Mouse (Mus musculus): ENCODE measurements around the gene H2-DMb1.

Gene H2-DMb1

DNA sequence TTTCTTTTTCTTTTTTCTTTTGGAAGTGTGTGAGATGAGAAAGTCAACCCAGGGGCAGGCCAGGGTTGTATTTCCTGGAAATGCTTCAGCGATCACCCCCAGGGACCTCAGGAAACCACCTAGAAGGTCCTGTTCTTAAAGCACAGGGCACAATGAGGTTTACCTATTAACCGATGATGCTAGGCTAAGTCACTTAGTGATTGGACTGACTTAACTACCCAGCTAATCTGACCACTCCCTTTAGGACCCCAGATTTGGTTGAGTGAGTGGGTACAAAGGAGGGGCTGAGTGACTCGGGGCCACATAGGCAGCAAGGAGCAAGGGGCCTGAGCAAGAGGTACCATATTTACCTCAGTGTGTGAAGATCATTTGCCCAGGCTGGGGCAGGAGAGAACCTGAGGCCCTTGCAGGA, 7.9 kb upstream of the H2-DMb1 start:
- no peak for DNase-seq (ENCODE audit: low spot score)

DNA sequence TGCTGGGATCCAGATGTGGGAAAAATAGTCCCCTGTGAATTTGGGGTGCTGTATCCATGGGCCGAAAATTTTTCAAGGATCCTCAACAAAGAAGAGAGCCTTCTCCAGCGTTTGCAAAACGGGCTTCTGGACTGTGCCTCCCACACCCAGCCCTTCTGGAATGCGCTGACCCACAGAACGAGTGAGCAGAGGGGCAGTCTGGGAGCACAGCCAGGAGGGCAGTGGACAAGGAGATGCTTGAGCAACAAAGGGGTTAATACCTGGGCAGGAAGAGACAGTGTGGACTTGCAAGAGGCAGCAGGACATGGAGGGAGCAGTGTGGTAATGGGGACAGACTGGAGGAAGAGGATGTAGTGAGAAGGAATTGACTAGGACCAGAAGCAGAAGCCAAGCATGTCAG, 2.7 kb downstream of the H2-DMb1 start:
- no peak for DNase-seq (ENCODE audit: low spot score)

- no peak for DNase-seq (ENCODE audit: low spot score)
These were observed 11.5 kb downstream of the H2-DMb1 start for GRCm38 (mm10) chr17:34164202-34164895.

- no peak for DNase-seq (ENCODE audit: low spot score)
These were observed 12.3 kb downstream of the H2-DMb1 start for GRCm38 (mm10) chr17:34165033-34165730.

DNA sequence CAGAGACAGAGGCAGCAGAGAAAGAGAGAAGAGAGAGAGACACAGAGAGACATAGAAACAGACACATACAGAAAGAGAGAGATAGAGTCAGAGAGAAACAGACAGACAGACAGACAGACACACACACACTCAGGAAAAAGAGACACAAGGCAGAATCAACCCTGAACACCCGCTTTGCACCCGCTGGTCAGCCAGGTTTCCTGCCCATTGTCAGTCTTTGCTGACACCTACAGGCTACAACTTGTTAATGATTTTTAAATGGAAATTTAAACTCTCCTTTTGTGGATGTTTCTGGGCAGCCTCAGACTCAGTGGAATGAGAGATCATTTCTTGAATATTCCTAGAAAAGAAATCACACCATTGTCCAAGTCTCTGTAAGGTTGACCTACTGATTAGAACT, 16.4 kb downstream of the H2-DMb1 start:
- DNase-seq (ENCODE audit: low spot score), result no peak

GRCm38 (mm10) chr17:34170487-34170876, 17.6 kb downstream of the H2-DMb1 start:
- DNase-seq (ENCODE audit: low spot score), result no peak

- peak; percentile 81 for DNase-seq (ENCODE audit: low spot score)
These were observed 18.1 kb downstream of the H2-DMb1 start for GRCm38 (mm10) chr17:34170877-34171498.

- DNase-seq (ENCODE audit: low spot score), result no peak
These were observed 19.7 kb downstream of the H2-DMb1 start for GRCm38 (mm10) chr17:34172528-34172927.

DNA sequence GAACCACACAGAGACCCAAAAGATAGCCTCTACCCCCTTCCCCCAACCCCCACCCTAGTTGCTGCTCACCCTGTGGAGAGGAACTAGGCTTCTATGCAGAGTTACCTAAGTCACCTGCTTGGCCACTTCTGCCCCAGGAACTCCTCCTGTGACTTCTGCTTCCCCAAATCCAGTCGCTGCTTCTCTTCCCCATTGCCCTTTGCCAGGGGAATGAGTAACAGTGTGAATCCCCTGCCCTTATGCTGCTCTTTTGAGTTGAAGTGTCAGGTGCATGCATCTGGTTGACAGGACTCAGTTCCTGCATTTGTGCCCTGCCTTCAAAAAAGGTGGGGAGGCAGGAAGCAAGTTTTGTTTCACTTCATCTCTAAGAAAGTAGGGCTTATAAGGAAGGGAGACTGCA, 21.2 kb downstream of the H2-DMb1 start:
- DNase-seq (ENCODE audit: low spot score), result no peak

DNA sequence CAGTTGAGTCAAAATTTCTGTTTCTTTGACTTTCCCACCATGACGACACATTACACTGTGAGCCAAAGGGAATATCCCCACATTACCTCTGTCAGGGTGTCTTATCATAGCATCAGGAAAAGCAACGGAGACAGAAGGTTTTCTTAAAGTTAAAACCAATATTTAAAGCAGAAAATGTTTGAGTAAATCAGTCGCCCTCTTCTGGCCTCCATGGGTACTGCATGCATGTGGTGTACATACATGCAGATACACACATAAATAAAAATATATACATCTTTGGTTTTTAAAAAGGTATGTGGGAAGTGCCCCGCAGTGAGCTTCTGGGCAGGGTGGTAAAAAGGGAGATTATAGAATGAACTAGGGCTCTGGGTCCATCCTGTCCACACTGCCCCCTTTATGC, 24.3 kb downstream of the H2-DMb1 start:
- DNase-seq (ENCODE audit: low spot score), result no peak

GRCm38 (mm10) chr17:34179019-34179418, 26.1 kb downstream of the H2-DMb1 start:
- DNase-seq (ENCODE audit: low spot score), result no peak

DNA sequence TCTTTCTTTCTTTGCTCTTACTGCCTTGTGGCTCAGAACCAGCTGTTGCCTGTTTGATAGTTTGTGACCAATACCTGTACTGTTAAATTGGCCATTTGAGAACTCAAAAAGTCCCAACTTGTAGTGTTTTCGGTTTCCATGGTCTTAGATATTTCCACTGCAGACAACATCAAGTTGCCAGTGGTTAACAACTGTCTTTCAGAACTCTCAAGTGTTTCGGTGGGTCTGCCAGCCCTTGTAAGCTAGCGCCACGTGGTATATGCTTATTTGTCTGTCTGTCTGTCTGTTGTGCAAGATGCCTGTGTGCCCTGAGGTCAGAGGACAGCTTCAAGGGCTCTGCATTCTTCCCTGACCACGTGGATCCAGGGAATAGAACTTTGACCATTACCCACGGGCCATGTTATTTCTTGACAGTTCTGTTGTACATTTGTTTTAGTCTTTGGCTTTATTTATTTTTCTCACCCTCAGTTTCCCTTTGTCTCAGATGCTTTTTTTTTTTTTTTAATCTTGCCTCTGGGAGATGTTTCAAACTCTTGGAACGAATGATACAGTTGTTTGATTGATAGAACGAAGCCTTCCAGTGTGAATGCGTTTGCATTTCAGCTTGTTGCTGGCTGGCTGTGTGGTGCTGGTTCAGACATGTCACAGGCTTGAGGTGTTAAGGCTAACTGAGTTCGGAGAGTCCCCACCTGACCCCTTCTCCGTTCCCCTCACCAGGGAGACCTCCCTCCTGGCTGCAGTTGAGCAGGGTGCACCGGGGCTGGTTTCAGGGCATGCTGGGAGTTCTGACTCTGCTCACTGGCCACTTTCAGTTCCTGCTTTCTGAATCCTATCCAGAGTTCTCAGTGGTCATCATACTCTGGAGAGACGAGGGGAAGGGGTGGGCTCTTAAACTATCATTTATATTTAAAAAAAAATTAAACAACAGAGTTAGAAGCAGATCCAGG, 27.3 kb downstream of the H2-DMb1 start:
- no peak for DNase-seq (ENCODE audit: low spot score)

DNA sequence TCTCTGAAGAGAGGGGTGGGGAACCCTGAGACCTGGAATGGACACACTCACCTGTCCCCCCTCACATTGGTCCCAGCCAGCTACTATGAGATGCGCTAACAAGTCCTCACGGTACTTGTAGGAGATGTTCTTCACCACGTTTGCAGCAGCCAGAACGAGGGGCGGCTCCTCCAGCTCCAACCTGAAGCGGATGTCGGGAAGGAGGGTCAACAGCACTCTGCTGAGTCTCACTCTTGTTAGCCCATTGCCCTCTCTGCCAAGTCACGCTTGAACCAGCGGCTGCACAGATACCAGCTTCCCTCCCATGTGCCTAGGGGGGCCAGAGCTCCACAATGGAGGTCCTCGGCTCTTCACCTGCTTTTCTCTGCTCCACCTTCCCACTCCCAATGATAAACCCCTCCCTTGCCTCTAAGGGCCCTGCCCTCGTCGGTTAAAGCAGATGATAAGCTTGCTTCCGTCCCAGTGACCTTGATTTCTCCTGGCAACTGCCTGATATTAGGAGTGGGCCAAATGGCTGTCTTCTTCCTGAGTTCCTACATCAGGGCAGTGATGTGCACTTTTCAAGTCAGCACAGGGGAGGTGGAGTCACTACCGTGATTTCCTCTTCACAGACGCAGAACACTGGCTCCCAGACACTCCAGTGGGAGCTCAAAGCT, 30.8 kb downstream of the H2-DMb1 start:
- no peak for DNase-seq (ENCODE audit: low spot score)

GRCm38 (mm10) chr17:34185526-34185925, 32.7 kb downstream of the H2-DMb1 start:
- no peak for DNase-seq (ENCODE audit: low spot score)

GRCm38 (mm10) chr17:34186885-34187260, 34.0 kb downstream of the H2-DMb1 start:
- no peak for DNase-seq (ENCODE audit: low spot score)

DNA sequence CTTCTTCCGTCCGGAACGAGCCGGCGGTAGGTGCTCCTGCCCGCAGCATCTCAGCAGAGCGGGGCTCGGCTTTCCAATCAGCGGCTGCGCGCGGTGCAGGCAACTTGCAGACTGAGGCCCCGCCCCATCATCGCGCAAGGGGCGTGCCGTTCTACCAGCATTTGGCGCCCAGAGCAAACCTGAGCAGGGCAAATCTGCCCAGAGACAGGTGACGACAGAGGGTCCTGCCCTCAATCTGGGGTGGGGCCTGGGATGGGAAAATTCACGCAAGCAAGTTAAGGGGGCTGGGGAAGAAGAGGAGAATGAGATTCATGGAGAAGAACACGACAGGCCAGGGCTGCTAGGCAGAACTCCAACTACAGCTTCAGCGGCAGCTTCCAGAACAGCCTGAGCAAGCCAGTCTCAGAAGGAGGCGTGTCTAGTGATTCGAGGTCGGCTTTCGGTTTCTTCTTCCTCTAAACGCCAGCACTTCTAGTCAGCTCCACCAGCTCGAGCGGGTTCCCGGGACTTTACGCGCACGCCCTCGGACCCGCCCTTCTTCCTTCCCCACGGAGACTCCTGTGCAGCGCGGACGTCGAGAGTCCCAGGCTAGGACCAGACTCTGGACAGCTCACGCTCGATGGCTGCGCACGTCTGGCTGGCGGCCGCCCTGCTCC, 34.5 kb downstream of the H2-DMb1 start, which contains the start of the genes Tap1 and Psmb9:
TSS of gene Tap1 (plus strand) at position 293 of the 656 bp plus-strand sequence.
TSS of gene Psmb9 (minus strand) at position 504 of the 656 bp plus-strand sequence.
- DNase-seq (ENCODE audit: low spot score), result peak; percentile 99

- DNase-seq (ENCODE audit: low spot score), result peak; percentile 31
These were observed 35.1 kb downstream of the H2-DMb1 start for GRCm38 (mm10) chr17:34188010-34188409.

DNA sequence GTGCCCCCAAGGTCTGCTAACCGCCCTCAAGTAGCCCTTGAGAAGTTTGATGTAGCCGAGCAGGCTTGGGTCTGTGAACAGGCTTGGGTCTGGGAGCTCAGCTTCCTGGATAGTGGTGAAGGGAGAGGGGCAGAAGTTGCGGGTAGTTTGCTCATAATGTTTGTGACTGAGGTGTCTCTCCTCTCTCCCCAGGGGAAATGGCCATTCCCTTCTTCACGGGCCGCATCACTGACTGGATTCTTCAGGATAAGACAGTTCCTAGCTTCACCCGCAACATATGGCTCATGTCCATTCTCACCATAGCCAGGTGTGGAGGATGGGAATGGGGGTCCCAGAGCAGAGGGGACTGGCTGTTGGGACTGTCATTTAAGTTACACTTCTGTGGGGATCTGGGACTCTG, 36.1 kb downstream of the H2-DMb1 start:
- DNase-seq (ENCODE audit: low spot score), result no peak

GRCm38 (mm10) chr17:34192852-34193251, 40.0 kb downstream of the H2-DMb1 start:
- peak; percentile 40 for DNase-seq (ENCODE audit: low spot score)

GRCm38 (mm10) chr17:34193468-34193867, 40.6 kb downstream of the H2-DMb1 start:
- DNase-seq (ENCODE audit: low spot score), result no peak

GRCm38 (mm10) chr17:34194723-34195122, 41.9 kb downstream of the H2-DMb1 start:
- DNase-seq (ENCODE audit: low spot score), result no peak

Data from urinary bladder, postnatal 25 days (tissue).